Mouse (Mus musculus) heart, adult 2 months (tissue): ENCODE measurements around the gene Madd. TPM values are rescaled to one million over a fixed set of nuclear protein-coding genes. Genes with fewer than 3 reads are reported as not detected.

Experiments
- DNase-seq, 2 experiments: peaks; one replicate each; pipeline ENCODE4 v3.0.0; 2021
- H3K27ac ChIP-seq: fragments of 200-600 bp; 2 replicates; pipeline ENCODE4 v1.8.1; 2022
- H3K27me3 ChIP-seq: fragments of 200-500 bp; 2 replicates; pipeline ENCODE4 v1.6.1; 2012; ENCODE audit warnings: mild to moderate bottlenecking, low read length, inconsistent platforms, mixed read lengths; ENCODE audit not compliant: control insufficient read depth, insufficient read depth
- H3K36me3 ChIP-seq: fragments of 200-500 bp; 2 replicates; pipeline ENCODE4 v1.6.1; 2012; ENCODE audit warnings: low read length, inconsistent platforms; ENCODE audit not compliant: control insufficient read depth, insufficient read depth
- H3K4me1 ChIP-seq: fragments of 200-500 bp; 2 replicates; pipeline ENCODE4 v1.6.1; 2011; ENCODE audit warnings: low read length; ENCODE audit not compliant: control insufficient read depth, insufficient read depth
- H3K4me3 ChIP-seq: fragments of 200-600 bp; 2 replicates; pipeline ENCODE4 v1.8.1; 2022
- H3K79me2 ChIP-seq: fragments of 200-500 bp; replicated peaks from 2 replicates; pipeline ENCODE4 v1.6.1; 2012; ENCODE audit warnings: mild to moderate bottlenecking, inconsistent platforms, low read length, moderate library complexity, mixed read lengths; ENCODE audit not compliant: control insufficient read depth, insufficient read depth
- H3K9ac ChIP-seq: fragments of 200-500 bp; 2 replicates; pipeline ENCODE4 v1.6.1; 2012; ENCODE audit warnings: low read depth, mild to moderate bottlenecking, control low read depth, inconsistent platforms, low read length, mixed read lengths
- CTCF ChIP-seq: fragments of 200-600 bp; IDR thresholded peaks from 2 replicates; pipeline ENCODE4 v1.8.1; 2022; ENCODE audit warnings: antibody characterized with exemption, mild to moderate bottlenecking, moderate library complexity
- EP300 ChIP-seq: fragments of 200-500 bp; IDR thresholded peaks from 2 replicates; pipeline ENCODE4 v1.6.1; 2011; ENCODE audit warnings: low read depth, low read length, control low read depth; ENCODE audit not compliant: insufficient read depth
- POLR2A ChIP-seq: fragments of 200-500 bp; IDR thresholded peaks from 2 replicates; pipeline ENCODE4 v1.6.1; 2011; ENCODE audit warnings: mild to moderate bottlenecking, low read depth, low read length, control low read depth; ENCODE audit not compliant: insufficient read depth
- WGBS: fragments of 180-500 bp; shearing (Covaris S2); methylation state at CpG from one replicate; pipeline ENCODE4 v1.1.7; 2018; 5-methylcytosine and 5-hydroxymethylcytosine counted together
- intact Hi-C: fragments of 180-260 bp; cut with DNase I; formaldehyde crosslinking; loops from one replicate; pipeline ENCODE4 v1.15.1; 2025
- polyA plus RNA-seq: library from polyadenylated mRNA; depleted of rRNA; stranded (reverse); fragments of >200 nt; gene quantifications from 2 replicates; pipeline ENCODE4 v1.2.3, GENCODE M21; 2012
- total RNA-seq, 2 experiments: library from RNA; stranded (reverse); gene quantifications; 2 replicates each; pipeline ENCODE4 v1.2.3; 2021

Gene Madd
- total and polyA plus RNA-seq, 3 experiments = 4.7 to 8.5 (median 6.1) TPM

DNA sequence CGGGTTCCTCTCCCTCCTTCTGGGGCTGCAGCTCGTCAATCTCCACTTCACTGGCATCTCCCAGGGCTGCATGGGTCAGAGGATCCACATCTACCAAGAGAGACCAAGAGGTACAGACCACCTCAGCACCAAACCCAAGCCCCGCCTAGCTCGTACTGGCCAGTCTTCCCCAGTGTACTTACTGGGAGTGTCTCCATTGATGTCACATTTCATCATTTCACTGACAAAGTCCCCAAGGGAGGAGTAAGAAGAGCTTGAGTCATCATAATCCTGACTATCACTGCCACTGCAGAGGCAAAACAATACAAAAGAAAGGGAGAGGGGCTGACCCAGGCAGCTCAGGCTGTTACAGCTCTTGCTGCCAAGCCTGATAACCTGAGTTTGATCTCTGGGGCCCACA lies 16.0 kb downstream of the Madd start:
- Histone ChIP-seq H3K27ac (no peak overlapping the region), H3K27me3 (no peaks in the 10 kb centered on the region), H3K9ac (no peak overlapping the region), H3K79me2 (no peaks in the 10 kb centered on the region), H3K4me3 (no peak overlapping the region), H3K36me3 (no peaks in the 10 kb centered on the region), H3K4me1 (no peaks in the 10 kb centered on the region)
- no peak for DNase-seq
- intact Hi-C loops = no loop called here
- WGBS = 75% methylated on average over 4 of the region's 4 CpGs
- TF ChIP-seq CTCF = no peak
- TF ChIP-seq POLR2A = no peak
- no peak for TF ChIP-seq EP300

DNA sequence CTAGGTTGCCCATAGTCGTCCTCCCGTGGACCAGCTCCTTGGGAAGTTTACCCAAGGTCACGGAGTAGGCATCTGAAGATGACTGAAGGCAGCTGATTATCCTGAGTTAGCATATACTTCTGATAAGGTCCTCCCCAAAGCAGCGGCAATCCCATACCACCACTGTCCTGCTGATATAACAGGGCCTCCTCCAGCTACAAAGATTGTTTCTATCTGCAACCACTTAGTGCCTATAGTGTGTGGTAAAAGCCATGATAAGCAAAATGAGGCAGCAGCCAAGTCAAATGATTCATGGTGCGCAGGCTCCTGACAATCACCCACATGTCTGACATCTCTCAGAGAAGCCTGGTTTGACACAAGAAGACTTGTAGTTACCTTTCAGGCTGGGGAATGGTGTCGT lies 18.6 kb downstream of the Madd start:
- H3K9ac ChIP-seq = no peak overlapping the region
- DNase-seq = no peak
- intact Hi-C loops = no loop called here
- H3K4me1 ChIP-seq = peaks cover 3% of the 10 kb centered on the region
- no peaks in the 10 kb centered on the region for H3K27me3 ChIP-seq
- H3K36me3 ChIP-seq = peaks cover 7% of the 10 kb centered on the region
- WGBS = 67% methylated on average over 6 of the region's 6 CpGs
- H3K27ac ChIP-seq = no peak overlapping the region
- TF ChIP-seq CTCF (no peak), EP300 (no peak), POLR2A (no peak)
- H3K79me2 ChIP-seq = no peaks in the 10 kb centered on the region
- no peak overlapping the region for H3K4me3 ChIP-seq

DNA sequence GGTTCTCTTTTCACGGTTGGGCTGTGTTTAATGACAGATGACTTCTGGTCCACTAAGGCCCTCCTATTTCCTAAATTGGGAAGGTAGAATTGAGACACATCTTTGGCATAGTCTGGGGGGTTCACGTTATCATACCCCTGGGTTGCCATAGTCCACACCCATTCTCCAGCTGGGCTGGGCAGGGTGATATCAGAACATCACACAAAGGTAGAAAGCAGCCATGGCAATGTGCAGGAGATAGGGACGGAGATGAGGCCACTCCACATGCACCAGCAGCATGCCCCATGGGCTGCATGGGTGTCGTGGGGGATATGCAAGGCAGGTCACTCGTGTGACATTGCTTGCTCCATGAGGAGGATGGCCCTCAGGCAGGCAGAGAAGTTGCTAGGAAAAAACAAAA lies 20.1 kb downstream of the Madd start:
- peaks cover 3% of the 10 kb centered on the region for H3K4me1 ChIP-seq
- H3K4me3 ChIP-seq = no peak overlapping the region
- no peak for DNase-seq
- no peaks in the 10 kb centered on the region for H3K79me2 ChIP-seq
- H3K9ac ChIP-seq = no peak overlapping the region
- no peak for TF ChIP-seq POLR2A
- TF ChIP-seq EP300 = no peak
- no peak for TF ChIP-seq CTCF
- no peak overlapping the region for H3K27ac ChIP-seq
- intact Hi-C loops = no loop called here
- H3K27me3 ChIP-seq = no peaks in the 10 kb centered on the region
- 88% methylated on average over 5 of the region's 5 CpGs for WGBS
- H3K36me3 ChIP-seq = peaks cover 7% of the 10 kb centered on the region

DNA sequence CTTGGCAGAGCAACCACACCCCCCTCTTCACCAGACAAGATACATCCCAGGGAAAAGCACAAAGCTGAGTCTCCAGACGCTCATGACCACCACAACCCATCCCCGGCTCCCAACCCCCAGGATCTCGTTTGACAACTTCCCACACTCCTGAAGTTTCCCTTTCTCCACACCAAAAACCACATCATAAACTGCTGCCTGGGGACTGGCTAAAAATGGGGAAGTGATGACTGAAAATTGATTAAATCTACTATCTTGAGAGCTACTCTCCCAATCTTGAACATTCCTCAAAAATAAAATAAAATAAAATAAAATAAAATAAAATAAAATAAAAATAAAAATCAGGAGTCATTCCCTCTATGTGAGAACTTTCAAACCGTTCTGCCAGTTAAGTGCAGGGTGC lies 20.7 kb downstream of the Madd start:
- Histone ChIP-seq H3K36me3 (peaks cover 7% of the 10 kb centered on the region), H3K27me3 (no peaks in the 10 kb centered on the region), H3K4me1 (peaks cover 3% of the 10 kb centered on the region), H3K79me2 (no peaks in the 10 kb centered on the region), H3K9ac (no peak overlapping the region), H3K27ac (no peak overlapping the region), H3K4me3 (no peak overlapping the region)
- no peak for DNase-seq
- intact Hi-C loops = no loop called here
- TF ChIP-seq EP300 = no peak
- TF ChIP-seq POLR2A = no peak
- 88% methylated on average over 4 of the region's 4 CpGs for WGBS

DNA sequence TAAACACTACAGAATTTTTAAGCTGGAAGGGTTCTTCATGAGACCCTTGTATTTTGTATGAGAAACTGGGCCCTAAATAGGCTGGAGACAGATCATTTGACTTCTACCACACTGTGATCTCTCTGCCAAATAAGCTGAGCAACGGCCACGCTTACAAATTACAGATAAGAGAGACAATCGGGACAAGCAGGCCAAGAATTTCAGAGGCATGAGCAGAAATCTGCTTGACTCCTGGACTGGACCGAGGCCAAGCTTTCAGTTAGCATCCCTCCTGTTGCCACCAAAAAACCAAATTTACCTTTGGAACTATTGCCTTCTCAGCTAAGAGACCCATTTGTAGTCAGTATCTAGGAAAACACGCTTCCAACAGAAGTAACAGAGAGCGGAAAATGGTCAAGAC lies 23.0 kb downstream of the Madd start:
- DNase-seq = no peak
- TF ChIP-seq POLR2A (no peak), CTCF (no peak), EP300 (no peak)
- H3K9ac ChIP-seq = no peak overlapping the region
- intact Hi-C loops = no loop called here
- peaks cover 3% of the 10 kb centered on the region for H3K4me1 ChIP-seq
- WGBS = 26% methylated on average over 6 of the region's 6 CpGs
- no peaks in the 10 kb centered on the region for H3K27me3 ChIP-seq
- peaks cover 7% of the 10 kb centered on the region for H3K36me3 ChIP-seq
- no peak overlapping the region for H3K4me3 ChIP-seq
- H3K79me2 ChIP-seq = no peaks in the 10 kb centered on the region
- no peak overlapping the region for H3K27ac ChIP-seq

DNA sequence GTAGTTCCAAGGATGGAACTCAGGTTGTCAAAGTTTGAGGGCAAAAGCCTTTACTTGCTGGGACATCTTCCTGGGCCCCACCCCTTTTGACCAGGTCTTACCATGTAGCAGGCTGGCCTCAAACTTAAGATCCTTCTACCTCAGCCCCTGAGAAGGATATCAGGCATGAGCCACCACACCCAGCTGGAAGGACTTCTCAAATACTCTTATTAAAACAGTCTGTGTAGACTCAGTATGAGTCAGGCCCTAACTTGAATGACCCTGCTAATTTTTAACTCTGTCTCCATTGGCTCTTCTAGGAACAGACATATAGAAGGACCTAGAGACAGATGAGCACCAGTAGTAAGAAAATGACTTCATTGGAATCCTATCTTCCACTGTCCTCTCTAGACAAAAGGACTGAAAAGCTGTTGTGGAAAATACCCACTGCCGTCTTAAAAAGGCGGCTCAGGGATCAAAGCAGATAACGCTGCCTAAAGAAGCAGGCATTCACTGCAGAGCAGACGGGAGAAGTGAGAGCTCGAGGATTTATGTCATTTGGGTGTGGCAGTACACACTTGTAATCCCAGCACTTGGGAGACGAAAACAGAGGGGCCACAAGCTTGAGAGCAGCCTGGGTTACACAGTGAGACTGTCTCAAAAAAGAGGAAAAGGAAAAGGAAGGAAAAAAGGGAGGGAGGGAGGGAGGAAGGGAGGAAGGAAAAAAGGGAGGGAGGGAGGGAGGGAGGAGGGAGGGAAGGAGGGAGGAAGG lies 26.5 kb downstream of the Madd start:
- H3K27ac ChIP-seq = no peak overlapping the region
- intact Hi-C loops = no loop called here

More for the DNA sequence above, 26.5 kb downstream of the Madd start:
- Histone ChIP-seq H3K79me2 (no peaks in the 10 kb centered on the region), H3K9ac (no peak overlapping the region), H3K27me3 (no peaks in the 10 kb centered on the region), H3K4me1 (peaks cover 3% of the 10 kb centered on the region), H3K36me3 (peaks cover 7% of the 10 kb centered on the region), H3K4me3 (no peak overlapping the region)
- 66% methylated on average over 6 of the region's 6 CpGs for WGBS
- TF ChIP-seq EP300 (no peak), POLR2A (no peak), CTCF (no peak)
- no peak for DNase-seq
